Mouse (Mus musculus) bone marrow, adult 2 months (tissue): ENCODE measurements around the gene Cd47.

ENCODE experiments used
- CTCF ChIP-seq: fragments of 200-500 bp; IDR thresholded peaks from 2 replicates; pipeline ENCODE4 v1.5.1; 2011; ENCODE audit warnings: low read length, control low read depth; ENCODE audit not compliant: control insufficient read depth, insufficient read depth
- POLR2A ChIP-seq: fragments of 200-500 bp; IDR thresholded peaks from 2 replicates; pipeline ENCODE4 v1.6.1; 2011; ENCODE audit warnings: low read depth, mild to moderate bottlenecking, control low read depth, low read length, borderline replicate concordance; ENCODE audit not compliant: control insufficient read depth

DNA sequence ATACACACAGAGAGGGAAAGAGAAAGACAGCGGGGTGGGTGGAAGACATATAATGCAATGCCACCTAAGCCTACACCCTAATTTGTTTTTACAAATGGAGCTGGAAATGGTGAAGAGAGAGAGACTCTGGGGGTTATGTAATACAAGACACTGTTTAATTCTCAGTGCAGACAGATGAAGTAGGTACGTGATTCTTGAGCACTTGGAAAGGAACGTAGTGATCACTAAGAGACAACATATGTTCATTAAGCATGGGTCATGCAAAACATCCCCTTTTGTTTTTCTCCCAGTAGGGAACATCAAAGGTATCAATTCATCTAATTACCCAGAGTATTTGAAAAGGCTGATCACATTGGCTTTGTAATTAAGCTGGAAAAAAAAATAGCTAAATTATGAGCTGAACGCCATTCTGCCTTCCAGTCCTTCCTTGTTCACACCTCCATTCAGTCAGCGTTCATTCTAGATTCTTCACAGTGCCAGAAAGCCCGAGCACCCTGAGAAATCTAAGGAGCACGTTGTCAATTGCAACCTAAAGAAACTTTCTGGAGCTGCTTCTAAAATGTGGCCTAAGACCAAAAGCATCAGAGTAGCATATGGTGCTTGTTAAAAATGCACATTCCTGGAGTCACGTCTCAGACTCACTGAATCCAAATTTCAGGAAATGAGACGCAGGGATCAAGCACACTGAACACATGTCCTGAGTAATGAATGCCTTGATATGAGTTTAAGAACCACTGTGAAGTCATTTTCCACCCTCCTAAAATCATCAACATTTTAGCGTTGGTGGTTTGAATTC is 12.7 kb downstream of the Cd47 start:
- TF ChIP-seq CTCF (no peak), POLR2A (no peak)
